Mouse (Mus musculus): ENCODE measurements at regions not wholly inside any gene's neighbourhood (a gene's known extent, or its start where the extent isn't known, plus 50 kb on each side); places are given as distances from the start of the nearest gene placed in this dataset.
A peak's percentile ranks its signal among the peaks of the same experiment; 100 is the strongest.
"Not testable (repeated sequence)": the region's sequence is repeated elsewhere in the genome, so short reads cannot be mapped to it uniquely, and the experiment has no call there.

DNA sequence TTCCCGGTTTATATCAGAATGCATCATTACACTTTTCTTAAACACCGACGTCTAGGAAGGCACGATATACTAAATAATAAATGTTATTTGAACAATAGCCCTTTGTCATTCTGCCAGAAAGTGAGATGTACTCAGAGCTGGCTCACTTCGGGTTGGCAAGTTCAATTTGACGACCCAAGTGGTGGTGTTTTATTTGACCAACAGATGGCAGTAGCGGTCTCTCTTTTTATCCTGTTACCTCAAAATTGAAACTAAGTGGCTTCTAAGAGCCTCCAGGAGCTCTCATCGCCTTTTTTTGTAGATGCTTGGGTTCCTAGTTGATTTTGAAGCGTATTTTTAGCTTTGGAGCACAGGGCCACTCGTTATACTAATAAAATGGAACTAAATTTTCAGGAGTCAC lies 66.7 kb upstream of the Chmp2b start:
- H3K27me3 ChIP-seq (ENCODE audit: insufficient read depth, low read length), result no peaks in the 10 kb centered on the region
- H3K27ac ChIP-seq (ENCODE audit: low read depth), result no peak overlapping the region
- H3K9me3 ChIP-seq (ENCODE audit: low read depth, low read length), result no peaks in the 10 kb centered on the region
- TF ChIP-seq CTCF (IDR thresholded peaks at IDR 0.05; ENCODE audit: low read depth), result peak; percentile 65
- DNase-seq (peak; percentile 91), ATAC-seq (ENCODE audit: insufficient read depth) (peak; percentile 31; the same call in 1 of the 2 replicates)
- H3K36me3 ChIP-seq (ENCODE audit: insufficient read depth), result no peaks in the 10 kb centered on the region
- 8% methylated on average over 10 of the region's 10 CpGs for WGBS
- no peaks in the 10 kb centered on the region for H3K4me1 ChIP-seq (ENCODE audit: insufficient read depth)
- no peak overlapping the region for H3K4me3 ChIP-seq (ENCODE audit: low read depth, low read length)
- no peak overlapping the region for H3K9ac ChIP-seq
- H3K4me2 ChIP-seq, result no peak overlapping the region

DNA sequence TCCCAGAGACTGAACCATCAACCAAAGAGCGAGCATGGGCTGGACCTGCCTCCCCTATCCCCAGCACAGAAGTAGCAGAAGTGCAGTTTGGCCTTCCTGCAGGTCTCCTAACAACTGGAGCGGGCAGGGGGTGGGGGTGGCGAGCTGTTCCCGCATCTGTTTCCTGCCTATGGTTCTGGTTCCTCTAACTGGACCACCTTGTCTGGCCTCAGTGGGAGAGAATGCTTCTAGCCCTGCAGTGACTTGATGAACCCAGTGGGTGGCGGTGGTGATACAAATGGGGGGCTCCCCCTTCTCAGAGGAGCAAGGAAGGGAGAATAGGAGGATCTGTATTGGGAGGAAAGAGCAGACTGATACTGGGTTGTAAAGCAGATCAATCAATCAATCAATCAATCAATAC lies 69.2 kb upstream of the Chmp2b start:
- H3K36me3 ChIP-seq (ENCODE audit: insufficient read depth), result no peaks in the 10 kb centered on the region
- 40% methylated on average over 5 of the region's 5 CpGs for WGBS

DNA sequence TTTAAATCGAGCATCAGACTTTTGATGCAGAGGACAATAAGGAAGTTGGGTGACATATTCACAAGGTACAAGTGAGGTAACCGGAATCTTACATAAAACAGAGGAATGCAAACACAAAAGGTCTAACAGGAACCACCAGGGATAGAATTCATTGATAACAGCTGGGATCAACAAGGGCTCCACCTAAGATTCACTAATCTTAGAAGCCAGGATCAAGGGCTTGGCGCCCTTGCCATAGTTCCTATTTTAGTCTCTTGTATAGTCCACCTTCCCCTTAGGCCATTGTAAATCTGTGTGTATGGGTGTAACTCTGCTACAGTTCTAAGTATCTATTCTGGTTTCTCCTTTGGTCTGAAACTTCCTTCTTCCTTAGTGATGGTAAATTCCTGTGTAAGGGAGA lies 84.2 kb upstream of the Chmp2b start:
- H3K27me3 ChIP-seq (ENCODE audit: insufficient read depth, low read length); H3K4me2 ChIP-seq; H3K27ac ChIP-seq (ENCODE audit: low read depth); ATAC-seq (ENCODE audit: insufficient read depth); DNase-seq; H3K9me3 ChIP-seq (ENCODE audit: low read depth, low read length); H3K4me1 ChIP-seq (ENCODE audit: insufficient read depth); H3K36me3 ChIP-seq (ENCODE audit: insufficient read depth); H3K4me3 ChIP-seq (ENCODE audit: low read depth, low read length); H3K9ac ChIP-seq: not testable (repeated sequence)
- WGBS, result 72% methylated on average over 3 of the region's 3 CpGs

More for the DNA sequence above, 69.2 kb upstream of the Chmp2b start:
- Histone ChIP-seq H3K4me2 (no peak overlapping the region), H3K4me1 (ENCODE audit: insufficient read depth) (no peaks in the 10 kb centered on the region), H3K9ac (no peak overlapping the region), H3K4me3 (ENCODE audit: low read depth, low read length) (no peak overlapping the region), H3K27me3 (ENCODE audit: insufficient read depth, low read length) (no peaks in the 10 kb centered on the region), H3K27ac (ENCODE audit: low read depth) (no peak overlapping the region), H3K9me3 (ENCODE audit: low read depth, low read length) (no peaks in the 10 kb centered on the region)
- no peak for DNase-seq
- no peak for ATAC-seq (ENCODE audit: insufficient read depth)
- peak; percentile 18; the same call in 1 of the 2 replicates for TF ChIP-seq CTCF (IDR thresholded peaks at IDR 0.05; ENCODE audit: low read depth)

DNA sequence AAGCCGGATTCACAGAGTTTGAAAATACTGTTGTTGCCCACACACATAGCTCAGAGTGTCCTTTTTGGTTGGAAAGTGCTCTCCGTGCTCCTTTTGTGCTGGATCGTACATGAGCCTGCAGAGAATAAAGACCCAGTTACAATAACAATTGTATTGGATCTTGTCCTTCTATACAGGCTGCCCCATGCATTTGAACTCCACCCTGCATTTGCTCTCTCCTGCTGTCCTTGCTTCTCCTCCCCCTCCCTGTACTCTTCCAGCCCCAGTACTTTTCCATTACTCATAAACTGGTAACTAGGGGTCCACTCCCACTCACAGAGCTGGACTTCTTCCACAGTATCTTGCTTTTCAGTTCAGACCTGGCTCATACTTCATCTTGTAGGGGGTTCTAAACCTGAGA lies 86.5 kb upstream of the Chmp2b start:
- Histone ChIP-seq H3K4me2 (no peak overlapping the region), H3K36me3 (ENCODE audit: insufficient read depth) (no peaks in the 10 kb centered on the region), H3K4me1 (ENCODE audit: insufficient read depth) (no peaks in the 10 kb centered on the region), H3K9ac (no peak overlapping the region), H3K9me3 (ENCODE audit: low read depth, low read length) (no peaks in the 10 kb centered on the region), H3K27me3 (ENCODE audit: insufficient read depth, low read length) (no peaks in the 10 kb centered on the region), H3K27ac (ENCODE audit: low read depth) (no peak overlapping the region), H3K4me3 (ENCODE audit: low read depth, low read length) (no peak overlapping the region)
- ATAC-seq (ENCODE audit: insufficient read depth) (no peak), DNase-seq (no peak)
- TF ChIP-seq CTCF (IDR thresholded peaks at IDR 0.05; ENCODE audit: low read depth), result no peak
- WGBS, result 75% methylated on average over 3 of the region's 3 CpGs

DNA sequence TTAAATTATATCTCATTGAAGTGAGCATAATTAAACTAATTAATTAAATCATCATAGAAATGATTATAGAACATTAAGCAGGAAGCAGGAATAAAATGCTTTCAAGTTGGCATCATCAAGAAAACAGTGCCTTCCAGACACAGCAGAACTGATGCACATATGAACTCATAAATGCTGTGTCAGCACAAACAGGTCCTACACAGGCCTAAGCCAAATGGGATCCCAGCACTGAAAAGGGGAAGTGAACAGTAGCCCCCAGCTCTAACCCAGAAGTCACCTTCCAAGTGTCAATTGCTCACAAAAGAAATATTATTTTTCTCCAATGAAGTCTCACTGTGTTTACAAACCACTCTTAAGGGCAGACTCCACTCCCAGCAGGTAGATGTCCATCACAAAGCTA lies 93.0 kb upstream of the Chmp2b start:
- Histone ChIP-seq H3K4me2 (no peak overlapping the region), H3K27me3 (ENCODE audit: insufficient read depth, low read length) (no peaks in the 10 kb centered on the region), H3K4me1 (ENCODE audit: insufficient read depth) (no peaks in the 10 kb centered on the region), H3K27ac (ENCODE audit: low read depth) (no peak overlapping the region), H3K36me3 (ENCODE audit: insufficient read depth) (no peaks in the 10 kb centered on the region), H3K9ac (no peak overlapping the region), H3K9me3 (ENCODE audit: low read depth, low read length) (no peaks in the 10 kb centered on the region), H3K4me3 (ENCODE audit: low read depth, low read length) (no peak overlapping the region)
- DNase-seq, result no peak
- no peak for ATAC-seq (ENCODE audit: insufficient read depth)
- TF ChIP-seq CTCF (IDR thresholded peaks at IDR 0.05; ENCODE audit: low read depth), result no peak

- Histone ChIP-seq H3K4me1 (ENCODE audit: insufficient read depth) (no peaks in the 10 kb centered on the region), H3K9me3 (ENCODE audit: low read depth, low read length) (no peaks in the 10 kb centered on the region), H3K4me3 (ENCODE audit: low read depth, low read length) (no peak overlapping the region), H3K27me3 (ENCODE audit: insufficient read depth, low read length) (no peaks in the 10 kb centered on the region), H3K4me2 (no peak overlapping the region), H3K36me3 (ENCODE audit: insufficient read depth) (no peaks in the 10 kb centered on the region), H3K9ac (no peak overlapping the region), H3K27ac (ENCODE audit: low read depth) (no peak overlapping the region)
- TF ChIP-seq CTCF (IDR thresholded peaks at IDR 0.05; ENCODE audit: low read depth), result no peak
- 38% methylated on average over 2 of the region's 2 CpGs for WGBS
- DNase-seq (no peak), ATAC-seq (ENCODE audit: insufficient read depth) (no peak)
Measured at GRCm38 (mm10) chr16:65657829-65658228, 95.3 kb upstream of the Chmp2b start.

GRCm38 (mm10) chr16:65664787-65665186 lies 102.3 kb upstream of the Chmp2b start:
- peak; percentile 67 for TF ChIP-seq CTCF (IDR thresholded peaks at IDR 0.05; ENCODE audit: low read depth)
- Histone ChIP-seq H3K36me3 (ENCODE audit: insufficient read depth) (no peaks in the 10 kb centered on the region), H3K4me1 (ENCODE audit: insufficient read depth) (no peaks in the 10 kb centered on the region), H3K9me3 (ENCODE audit: low read depth, low read length) (no peaks in the 10 kb centered on the region), H3K4me2 (no peak overlapping the region), H3K9ac (no peak overlapping the region), H3K4me3 (ENCODE audit: low read depth, low read length) (no peak overlapping the region), H3K27ac (ENCODE audit: low read depth) (no peak overlapping the region), H3K27me3 (ENCODE audit: insufficient read depth, low read length) (no peaks in the 10 kb centered on the region)
- DNase-seq (peak; percentile 43), ATAC-seq (ENCODE audit: insufficient read depth) (peak; percentile 11; the same call in 1 of the 2 replicates)
- 55% methylated on average over 3 of the region's 3 CpGs for WGBS

- Histone ChIP-seq H3K4me2 (no peak overlapping the region), H3K27ac (ENCODE audit: low read depth) (no peak overlapping the region), H3K36me3 (ENCODE audit: insufficient read depth) (no peaks in the 10 kb centered on the region), H3K4me1 (ENCODE audit: insufficient read depth) (no peaks in the 10 kb centered on the region), H3K4me3 (ENCODE audit: low read depth, low read length) (no peak overlapping the region), H3K9me3 (ENCODE audit: low read depth, low read length) (no peaks in the 10 kb centered on the region), H3K27me3 (ENCODE audit: insufficient read depth, low read length) (no peaks in the 10 kb centered on the region), H3K9ac (no peak overlapping the region)
- ATAC-seq (ENCODE audit: insufficient read depth), result no peak
- no peak for TF ChIP-seq CTCF (IDR thresholded peaks at IDR 0.05; ENCODE audit: low read depth)
- WGBS, result 80% methylated on average over 2 of the region's 2 CpGs
- DNase-seq, result no peak
Measured at GRCm38 (mm10) chr16:65672116-65672515, 109.6 kb upstream of the Chmp2b start.
